Mouse (Mus musculus) liver, embryonic 13.5 days (tissue): ENCODE measurements at regions not wholly inside any gene's neighbourhood (a gene's known extent, or its start where the extent isn't known, plus 50 kb on each side); places are given as distances from the start of the nearest gene placed in this dataset.
"Not testable (repeated sequence)": the region's sequence is repeated elsewhere in the genome, so short reads cannot be mapped to it uniquely, and the experiment has no call there.

ENCODE experiments used
- ATAC-seq: fragments of 200-750 bp; cut with Nextera tagmentation; 2 replicates; pipeline ENCODE4 v1.8.0; 2017; ENCODE audit warnings: low read depth, mild to moderate bottlenecking, moderate number of reproducible peaks, moderate library complexity
- DNase-seq: peaks from one replicate; pipeline ENCODE4 v3.0.0; 2022
- H3K27ac ChIP-seq: fragments of 300-500 bp; sonication (generic); 2 replicates; pipeline ENCODE4 v1.5.1; 2015; ENCODE audit warnings: moderate library complexity, mild to moderate bottlenecking, inconsistent platforms
- H3K27me3 ChIP-seq: fragments of 300-500 bp; sonication (generic); 2 replicates; pipeline ENCODE4 v1.6.1; 2015; ENCODE audit warnings: mild to moderate bottlenecking, inconsistent platforms
- H3K36me3 ChIP-seq: fragments of 300-500 bp; sonication (generic); 2 replicates; pipeline ENCODE4 v1.6.1; 2015; ENCODE audit warnings: mild to moderate bottlenecking, inconsistent platforms
- H3K4me1 ChIP-seq: fragments of 300-500 bp; sonication (generic); replicated peaks from 2 replicates; pipeline ENCODE4 v1.6.1; 2015; ENCODE audit warnings: inconsistent platforms
- H3K4me2 ChIP-seq: fragments of 300-500 bp; sonication (generic); 2 replicates; pipeline ENCODE4 v1.6.1; 2015; ENCODE audit warnings: inconsistent platforms, mild to moderate bottlenecking, moderate library complexity
- H3K4me3 ChIP-seq: fragments of 300-500 bp; sonication (generic); replicated peaks from 2 replicates; pipeline ENCODE4 v1.5.1; 2015; ENCODE audit warnings: mild to moderate bottlenecking, inconsistent platforms
- H3K9ac ChIP-seq: fragments of 300-500 bp; sonication (generic); 2 replicates; pipeline ENCODE4 v1.6.1; 2015; ENCODE audit warnings: mild to moderate bottlenecking, inconsistent platforms
- H3K9me3 ChIP-seq: fragments of 300-500 bp; sonication (generic); replicated peaks from 2 replicates; pipeline ENCODE4 v1.6.1; 2016; ENCODE audit warnings: inconsistent platforms
- WGBS: fragments of 180-500 bp; shearing (Covaris S2); methylation state at CpG from one replicate; pipeline ENCODE4 v1.1.7; 2015; ENCODE audit not compliant: insufficient replicate concordance; 5-methylcytosine and 5-hydroxymethylcytosine counted together

DNA sequence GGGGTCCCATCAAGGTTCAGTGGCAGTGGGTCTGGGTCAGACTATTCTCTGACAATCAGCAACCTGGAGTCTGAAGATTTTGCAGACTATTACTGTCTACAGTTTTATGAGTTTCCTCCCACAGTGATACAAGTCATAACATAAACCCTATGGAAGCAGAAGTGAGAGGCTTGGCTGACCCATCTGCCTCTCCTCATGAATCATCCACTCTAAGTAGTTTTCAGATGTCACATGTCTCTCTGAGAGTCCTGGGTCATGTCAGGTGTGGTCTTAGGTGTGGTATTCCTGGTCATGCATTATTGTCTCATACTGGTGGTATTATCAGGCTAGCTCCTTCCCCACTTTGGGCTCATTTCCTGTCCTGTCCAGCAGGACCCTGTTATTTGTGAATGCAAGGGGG lies 255.8 kb upstream of the Tacstd2 start:
- H3K4me2 ChIP-seq: no peak overlapping the region
- H3K9ac ChIP-seq: no peak overlapping the region
- no peaks in the 10 kb centered on the region for H3K4me1 ChIP-seq
- H3K36me3 ChIP-seq: no peaks in the 10 kb centered on the region
- H3K27me3 ChIP-seq: no peaks in the 10 kb centered on the region
- H3K9me3 ChIP-seq: no peaks in the 10 kb centered on the region
- H3K27ac ChIP-seq: no peak overlapping the region
- ATAC-seq (no peak), DNase-seq (no peak)
- H3K4me3 ChIP-seq: no peak overlapping the region

DNA sequence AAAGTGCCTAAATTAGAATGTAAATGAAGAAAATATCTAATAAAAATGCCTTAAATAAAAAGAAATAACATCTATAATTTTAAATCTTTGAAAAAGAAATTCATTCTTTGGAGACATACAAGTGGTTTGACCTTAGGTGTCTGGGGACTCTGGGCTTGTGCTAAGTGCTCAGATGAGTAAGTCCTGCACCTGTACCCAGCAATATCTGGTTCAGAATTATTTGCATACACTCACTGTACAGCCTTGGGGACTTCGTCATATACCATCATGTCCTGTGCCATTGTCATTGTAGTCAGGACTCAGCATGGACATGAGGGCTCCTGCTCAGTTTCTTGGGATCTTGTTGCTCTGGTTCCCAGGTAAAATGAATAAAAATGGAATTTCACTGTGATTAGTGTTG lies 255.1 kb upstream of the Tacstd2 start:
- no peak for ATAC-seq

DNA sequence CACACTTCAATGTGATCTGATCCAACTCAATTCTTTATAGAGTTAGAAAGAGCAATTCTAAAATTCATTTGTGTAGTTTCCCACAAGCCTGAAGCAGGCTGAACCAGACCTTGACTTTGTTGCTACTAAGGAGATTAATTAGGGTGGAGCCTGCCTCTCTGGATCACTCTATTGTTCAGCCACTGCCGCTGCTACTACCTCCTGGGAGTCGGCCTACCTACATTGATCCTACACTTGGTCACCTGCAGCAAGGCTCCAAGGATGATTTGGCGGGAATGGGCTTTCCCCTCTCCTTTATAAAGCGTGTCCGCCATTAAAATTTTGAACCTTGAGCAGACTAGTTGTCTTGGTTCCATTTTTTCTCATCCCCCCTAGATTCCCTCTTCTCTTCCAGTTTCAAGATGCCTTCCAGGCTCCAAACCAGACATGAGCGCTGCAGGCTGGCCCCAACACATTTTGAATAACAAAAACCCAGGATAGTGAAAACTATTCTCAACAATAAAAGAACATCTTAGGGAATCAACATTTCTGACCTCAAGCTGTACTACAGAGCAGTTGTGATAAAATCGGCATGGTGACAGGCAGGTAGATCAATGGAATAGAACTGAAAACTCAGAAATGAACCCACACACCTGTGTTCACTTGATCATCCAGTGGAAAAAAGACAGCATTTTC lies 251.6 kb upstream of the Tacstd2 start:
- WGBS: 62% methylated on average over 7 of the region's 7 CpGs
- DNase-seq (no peak), ATAC-seq (no peak)

More for the DNA sequence above, 255.1 kb upstream of the Tacstd2 start:
- Histone ChIP-seq H3K27me3 (no peaks in the 10 kb centered on the region), H3K4me3 (no peak overlapping the region), H3K36me3 (no peaks in the 10 kb centered on the region), H3K9me3 (no peaks in the 10 kb centered on the region), H3K9ac (no peak overlapping the region), H3K27ac (no peak overlapping the region), H3K4me1 (no peaks in the 10 kb centered on the region), H3K4me2 (no peak overlapping the region)
- WGBS: 69% methylated on average over 1 of the region's 1 CpGs
- DNase-seq: no peak

DNA sequence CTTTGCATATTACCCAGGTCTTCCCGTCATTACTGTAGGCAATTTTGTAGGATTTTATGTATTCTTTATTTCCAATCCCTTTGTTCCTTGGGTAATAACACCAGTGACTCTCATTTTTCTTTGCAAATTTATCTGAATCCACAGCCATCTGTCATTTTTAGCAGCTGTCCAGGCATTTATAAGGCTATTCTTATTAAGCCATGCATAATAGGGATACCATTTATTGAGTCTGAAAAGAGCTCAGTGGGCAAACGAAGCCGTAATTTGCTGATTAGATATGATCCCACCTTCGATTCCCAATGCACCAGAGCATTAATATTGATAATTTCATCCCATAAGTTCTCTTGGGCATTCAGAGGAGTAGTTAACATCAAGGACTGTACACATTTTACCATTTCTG lies 243.3 kb upstream of the Tacstd2 start:
- H3K4me1 ChIP-seq: no peaks in the 10 kb centered on the region
- H3K4me3 ChIP-seq: no peak overlapping the region
- no peaks in the 10 kb centered on the region for H3K9me3 ChIP-seq
- H3K27me3 ChIP-seq: no peaks in the 10 kb centered on the region
- no peak overlapping the region for H3K27ac ChIP-seq
- 49% methylated on average over 4 of the region's 4 CpGs for WGBS
- DNase-seq (no peak), ATAC-seq (no peak)
- no peak overlapping the region for H3K9ac ChIP-seq
- no peaks in the 10 kb centered on the region for H3K36me3 ChIP-seq
- no peak overlapping the region for H3K4me2 ChIP-seq

More for the DNA sequence above, 251.6 kb upstream of the Tacstd2 start:
- H3K36me3 ChIP-seq: no peaks in the 10 kb centered on the region
- no peaks in the 10 kb centered on the region for H3K9me3 ChIP-seq
- no peak overlapping the region for H3K9ac ChIP-seq
- H3K27ac ChIP-seq: no peak overlapping the region
- H3K4me2 ChIP-seq: no peak overlapping the region
- H3K4me3 ChIP-seq: no peak overlapping the region
- H3K4me1 ChIP-seq: no peaks in the 10 kb centered on the region
- H3K27me3 ChIP-seq: no peaks in the 10 kb centered on the region

DNA sequence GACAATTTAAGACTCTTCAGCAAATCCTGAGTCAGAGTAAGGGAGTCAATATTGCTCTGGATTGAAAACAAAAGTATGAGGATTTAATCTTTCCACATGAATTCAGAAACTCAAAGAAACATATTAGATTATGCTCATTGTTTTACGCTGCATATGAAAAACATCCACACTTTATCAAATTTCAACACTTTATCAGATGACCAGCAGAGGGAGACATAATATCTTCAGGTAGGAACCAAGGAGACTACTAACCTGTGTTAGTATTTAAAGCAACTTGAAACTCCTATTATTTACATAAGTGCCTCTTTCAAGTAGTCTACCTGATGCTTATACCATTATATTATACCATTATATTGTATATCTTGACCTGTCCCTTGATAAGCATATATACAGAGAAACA lies 218.5 kb upstream of the Tacstd2 start:
- H3K27me3 ChIP-seq, H3K4me2 ChIP-seq, H3K4me3 ChIP-seq, DNase-seq, H3K36me3 ChIP-seq, ATAC-seq, H3K9ac ChIP-seq, H3K27ac ChIP-seq, H3K4me1 ChIP-seq, H3K9me3 ChIP-seq: not testable (repeated sequence)
- 63% methylated on average over 1 of the region's 1 CpGs for WGBS

DNA sequence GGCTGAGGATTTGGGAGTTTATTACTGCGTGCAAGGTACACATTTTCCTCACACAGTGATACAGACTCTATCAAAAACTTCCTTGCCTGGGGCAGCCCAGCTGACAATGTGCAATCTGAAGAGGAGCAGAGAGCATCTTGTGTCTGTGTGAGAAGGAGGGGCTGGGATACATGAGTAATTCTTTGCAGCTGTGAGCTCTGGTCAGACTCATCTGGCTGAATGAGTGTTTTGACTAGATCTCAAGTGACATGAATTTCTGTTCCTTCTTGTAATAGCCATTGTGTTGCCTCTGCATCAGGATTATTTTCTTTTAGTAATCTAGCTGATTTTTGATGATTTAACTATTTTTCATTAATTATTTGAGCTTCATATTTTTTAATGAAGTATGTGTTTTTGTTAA lies 190.0 kb upstream of the Tacstd2 start:
- no peak overlapping the region for H3K4me3 ChIP-seq
- H3K27me3 ChIP-seq: no peaks in the 10 kb centered on the region
- H3K36me3 ChIP-seq: no peaks in the 10 kb centered on the region
- ATAC-seq: no peak
- H3K9me3 ChIP-seq: no peaks in the 10 kb centered on the region
- DNase-seq: no peak
- WGBS: 45% methylated on average over 1 of the region's 1 CpGs
- H3K4me1 ChIP-seq: no peaks in the 10 kb centered on the region
- no peak overlapping the region for H3K9ac ChIP-seq
- no peak overlapping the region for H3K4me2 ChIP-seq
- H3K27ac ChIP-seq: no peak overlapping the region

- DNase-seq: peak; percentile 4
- not testable (repeated sequence) for ATAC-seq
- WGBS: 13% methylated on average over 6 of the region's 7 CpGs
Observed at GRCm38 (mm10) chr6:67698952-67699351, 163.4 kb upstream of the Tacstd2 start.

GRCm38 (mm10) chr6:67690997-67691396 lies 155.4 kb upstream of the Tacstd2 start:
- not testable (repeated sequence) for H3K9ac ChIP-seq, H3K36me3 ChIP-seq, H3K4me1 ChIP-seq, DNase-seq, H3K27me3 ChIP-seq, H3K27ac ChIP-seq, H3K4me2 ChIP-seq, H3K9me3 ChIP-seq, ATAC-seq, H3K4me3 ChIP-seq
- WGBS: 46% methylated on average over 3 of the region's 3 CpGs

More at GRCm38 (mm10) chr6:67698952-67699351, 163.4 kb upstream of the Tacstd2 start:
- H3K27me3 ChIP-seq, H3K9ac ChIP-seq, H3K27ac ChIP-seq, H3K9me3 ChIP-seq, H3K36me3 ChIP-seq, H3K4me3 ChIP-seq, H3K4me1 ChIP-seq, H3K4me2 ChIP-seq: not testable (repeated sequence)

- H3K27me3 ChIP-seq, H3K9me3 ChIP-seq, H3K4me1 ChIP-seq, H3K4me3 ChIP-seq, H3K27ac ChIP-seq, ATAC-seq, H3K9ac ChIP-seq, H3K4me2 ChIP-seq, H3K36me3 ChIP-seq, DNase-seq: not testable (repeated sequence)
- 47% methylated on average over 3 of the region's 3 CpGs for WGBS
Observed at GRCm38 (mm10) chr6:67683105-67683504, 147.5 kb upstream of the Tacstd2 start.

DNA sequence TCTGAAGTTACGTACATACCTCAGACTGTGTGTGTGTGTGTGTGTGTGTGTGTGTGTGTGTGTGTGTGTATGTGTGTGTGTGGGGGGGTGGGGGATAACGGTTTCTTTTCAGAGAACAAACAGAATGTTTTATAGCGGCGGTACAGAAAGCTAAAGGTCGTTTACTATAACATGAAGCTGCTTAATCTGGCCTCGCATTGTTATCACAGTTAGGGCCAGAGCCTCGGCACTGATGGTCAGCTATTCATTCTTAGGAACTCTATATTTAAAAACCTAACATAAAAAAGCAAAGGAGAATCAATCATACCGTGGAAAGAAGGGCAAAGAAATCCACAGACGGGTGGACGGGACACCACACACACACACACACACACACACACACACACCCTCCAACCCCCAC lies 146.0 kb upstream of the Tacstd2 start:
- not testable (repeated sequence) for ATAC-seq, H3K9me3 ChIP-seq, H3K4me2 ChIP-seq, H3K9ac ChIP-seq, H3K27me3 ChIP-seq, H3K4me3 ChIP-seq, H3K4me1 ChIP-seq, H3K27ac ChIP-seq, H3K36me3 ChIP-seq, DNase-seq
- 37% methylated on average over 8 of the region's 10 CpGs for WGBS

- not testable (repeated sequence) for H3K36me3 ChIP-seq, H3K27ac ChIP-seq, H3K4me3 ChIP-seq, H3K9me3 ChIP-seq, H3K27me3 ChIP-seq, ATAC-seq, H3K9ac ChIP-seq, DNase-seq, H3K4me1 ChIP-seq, H3K4me2 ChIP-seq
- 13% methylated on average over 1 of the region's 1 CpGs for WGBS
Observed at GRCm38 (mm10) chr6:67679106-67679505, 143.5 kb upstream of the Tacstd2 start.

DNA sequence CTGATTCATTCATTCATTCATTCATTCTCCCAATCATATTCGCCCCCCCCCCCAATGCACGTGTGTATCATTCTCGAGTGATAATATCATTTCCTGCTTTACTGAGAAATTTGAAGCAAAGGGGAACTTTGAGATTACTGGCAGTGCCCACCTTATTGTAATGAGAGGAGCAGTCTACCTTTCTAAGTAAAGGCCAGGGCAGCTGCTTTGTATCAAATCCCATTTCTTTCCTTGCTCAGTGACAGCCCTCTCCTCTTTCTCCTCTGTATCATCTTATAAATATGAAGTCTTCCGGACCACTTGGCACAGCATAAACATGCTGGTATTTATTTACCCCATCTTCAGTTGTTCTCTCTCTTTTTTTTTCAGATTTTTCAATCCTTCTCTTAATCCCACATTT lies 139.1 kb upstream of the Tacstd2 start:
- not testable (repeated sequence) for H3K27ac ChIP-seq, H3K9me3 ChIP-seq, H3K27me3 ChIP-seq, H3K36me3 ChIP-seq, H3K4me2 ChIP-seq, ATAC-seq, H3K9ac ChIP-seq, H3K4me1 ChIP-seq, DNase-seq, H3K4me3 ChIP-seq
- WGBS: 65% methylated on average over 4 of the region's 4 CpGs
